Mouse (Mus musculus) forelimb bud, embryonic 11.5 days (tissue): ENCODE results near the gene Agbl2.

Source experiments
- DNase-seq: peaks from one replicate; pipeline ENCODE4 v3.0.0-alpha.2; 2012; ENCODE audit warnings: low read depth, low spot score

Agbl2 gene

DNA sequence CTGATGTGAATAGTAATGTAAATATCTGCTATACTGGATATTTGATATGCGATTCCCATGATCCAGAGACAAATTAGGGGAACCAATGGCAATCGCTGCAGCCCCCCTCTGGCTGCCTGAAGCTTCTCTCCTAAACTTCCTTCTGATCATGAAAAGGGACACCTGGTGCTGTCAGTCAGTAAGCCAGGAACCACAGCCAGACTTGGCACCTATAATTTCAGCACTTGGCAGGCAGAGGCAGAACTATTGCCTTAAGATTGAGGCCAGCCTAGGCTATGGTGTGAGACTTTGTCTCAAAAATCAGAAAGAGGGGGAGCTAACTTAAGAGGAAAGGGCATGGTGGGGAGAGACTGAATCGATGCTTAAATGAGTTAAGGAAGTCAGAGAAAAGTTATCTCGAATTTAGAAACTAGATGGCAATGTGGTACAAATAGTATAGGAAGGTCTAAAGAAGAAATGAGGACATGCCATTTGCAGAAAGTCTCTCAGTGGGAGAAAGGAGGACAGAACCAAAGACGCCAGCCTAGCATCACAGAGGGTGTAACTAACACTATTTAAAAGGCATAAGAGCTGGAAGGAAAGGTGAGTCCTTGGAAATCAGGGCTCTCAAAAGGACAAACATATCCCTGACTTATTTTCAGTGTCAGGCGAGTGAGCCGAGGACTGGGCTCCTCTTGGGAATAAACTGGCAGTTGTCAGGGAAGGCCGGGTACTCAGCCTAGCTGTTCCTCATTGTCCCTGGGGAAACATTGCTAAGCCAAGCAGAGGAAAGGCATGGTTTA is 88.8 kb downstream of the Agbl2 start:
- DNase-seq: no peak

GRCm38 (mm10) chr2:90874025-90874424 is 91.5 kb downstream of the Agbl2 start:
- no peak for DNase-seq

DNA sequence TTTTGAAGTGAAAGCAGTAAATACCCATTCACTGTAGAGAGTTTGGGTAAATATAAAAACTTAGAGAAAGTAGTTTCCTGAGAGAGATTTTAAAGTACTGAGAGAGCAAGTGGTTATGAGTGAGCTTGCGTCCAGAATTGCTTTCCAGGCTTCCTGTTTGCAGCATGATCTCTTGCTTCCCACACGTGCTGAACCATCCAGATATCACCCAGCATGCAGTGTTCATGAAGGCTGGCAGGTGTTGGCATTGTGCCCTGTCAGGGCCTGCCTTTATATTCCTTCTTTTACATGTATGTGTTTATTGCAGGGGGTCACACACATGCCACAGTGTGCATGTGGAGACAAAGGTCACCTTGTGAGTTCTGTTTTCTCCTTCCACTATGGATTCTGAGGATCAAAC is 92.7 kb downstream of the Agbl2 start:
- DNase-seq: no peak

DNA sequence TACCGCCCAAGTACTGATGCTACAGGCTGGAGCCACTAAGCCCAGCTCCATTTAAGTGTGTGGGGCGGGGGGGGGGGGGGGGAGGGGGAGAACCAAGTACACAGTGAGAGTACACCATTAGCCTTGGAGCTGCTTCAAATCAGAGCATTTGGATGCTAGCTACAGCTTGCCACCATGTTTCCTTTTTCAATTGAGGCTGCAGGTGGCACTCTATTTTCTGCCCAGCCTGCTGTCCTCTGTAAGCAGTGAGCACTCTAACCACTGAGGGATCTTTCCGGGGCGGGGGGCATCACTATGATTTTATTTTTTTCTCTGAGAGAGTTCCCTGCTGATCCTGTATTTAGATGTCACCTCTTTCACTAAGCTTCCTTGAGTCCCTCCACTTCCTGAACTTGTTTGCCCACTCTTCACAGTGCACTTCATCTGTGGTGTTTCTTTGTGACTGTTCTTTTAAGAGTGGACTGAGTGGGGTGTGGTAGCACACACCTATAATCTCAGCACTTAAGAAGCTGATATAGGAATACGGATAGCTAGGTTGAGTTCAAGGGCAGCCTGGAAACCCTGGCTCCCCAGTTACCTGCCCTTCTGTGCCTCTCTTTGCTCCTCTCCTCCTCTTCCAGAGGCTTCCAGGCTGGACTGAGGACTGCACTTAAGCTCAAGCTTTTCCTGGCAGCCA is 95.2 kb downstream of the Agbl2 start:
- no peak for DNase-seq

DNA sequence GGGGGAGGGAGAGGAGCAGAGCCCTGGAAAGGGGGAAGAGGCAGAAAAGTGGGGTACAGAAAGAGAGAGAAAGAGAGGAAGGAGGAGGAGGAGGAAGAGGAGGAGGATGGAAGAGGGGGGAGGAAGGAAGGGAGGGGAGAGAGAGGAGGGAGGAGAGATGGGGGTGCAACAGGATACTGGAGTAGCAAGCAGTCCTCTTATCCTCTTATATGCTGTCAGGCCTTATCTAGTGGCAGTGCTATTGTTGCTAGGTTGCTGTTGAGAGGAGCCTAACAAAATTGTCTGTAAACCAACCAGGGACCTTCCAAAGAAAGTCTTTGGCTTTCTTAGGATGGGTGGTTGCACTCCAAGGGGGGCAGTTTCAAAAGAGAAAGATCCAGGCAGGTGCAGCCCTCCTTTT is 96.9 kb downstream of the Agbl2 start:
- no peak for DNase-seq

DNA sequence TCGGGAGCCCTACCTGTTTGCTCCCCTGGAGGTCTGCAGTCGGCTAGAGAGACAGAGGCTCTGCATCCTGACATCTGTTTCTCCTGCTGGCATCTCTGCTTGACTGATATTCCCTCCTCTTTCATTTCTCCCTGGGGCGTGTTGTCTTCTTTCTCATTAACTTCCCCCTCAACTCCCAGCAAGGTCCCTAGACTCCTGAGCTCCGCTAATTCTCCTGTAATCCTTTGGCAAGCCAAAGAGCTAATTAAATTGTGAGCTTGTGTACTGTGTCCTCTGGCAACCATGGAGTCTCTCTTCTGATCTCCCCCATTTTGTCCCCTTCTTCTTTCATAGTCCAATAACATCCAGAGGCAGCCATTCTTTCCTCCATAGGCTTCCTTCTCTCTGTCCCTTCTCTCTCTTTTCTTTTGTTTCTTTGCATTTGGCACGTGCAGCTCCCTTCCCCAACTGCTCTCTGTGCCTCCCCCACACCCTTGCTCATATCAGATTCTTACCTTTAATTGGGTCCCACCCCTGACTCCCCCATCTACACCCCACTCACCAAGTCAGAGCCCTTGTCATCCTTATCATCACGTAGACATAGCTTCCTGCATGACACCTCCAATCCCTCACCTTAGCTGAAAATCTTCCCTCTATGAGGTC is 97.7 kb downstream of the Agbl2 start:
- DNase-seq: no peak

GRCm38 (mm10) chr2:90881824-90882223 is 99.3 kb downstream of the Agbl2 start:
- no peak for DNase-seq
